Mouse (Mus musculus) MEL (cell line): Measurements from ENCODE around the gene Gtpbp6.
"Not testable (repeated sequence)": the region's sequence is repeated elsewhere in the genome, so short reads cannot be mapped to it uniquely, and the experiment has no call there.

Experiments
- CTCF ChIP-seq, 3 experiments: IDR thresholded peaks in 2 of 3; conservative IDR thresholded peaks in 1 of 3; 2 replicates each; pipeline ENCODE4 v1.5.1; 2011 to 2012; ENCODE audit warnings: low read length in 3 of 3, low read depth in 2 of 3, mild to moderate bottlenecking in 2 of 3, improper control_type of control experiment in 1 of 3, inconsistent platforms in 1 of 3, mixed read lengths in 1 of 3, moderate library complexity in 1 of 3; ENCODE audit not compliant: control insufficient read depth in 1 of 3, insufficient read depth in 1 of 3, poor library complexity in 1 of 3, severe bottlenecking in 1 of 3
- NELFE ChIP-seq: IDR thresholded peaks from 2 replicates; pipeline ENCODE4 v1.6.1; 2011; ENCODE audit warnings: low read depth, low read length, improper control_type of control experiment
- ZC3H11A ChIP-seq: IDR thresholded peaks from 2 replicates; pipeline ENCODE4 v1.6.1; 2012; ENCODE audit warnings: low read depth, mild to moderate bottlenecking, inconsistent platforms, low read length, improper control_type of control experiment

GRCm38 (mm10) chr5:110072413-110072812 is 35.6 kb downstream of the Gtpbp6 start, which contains the start of gene Gm17655:
- TF ChIP-seq CTCF (IDR thresholded peaks at IDR 0.05 in 2 of 3, conservative IDR thresholded peaks at IDR 0.05 in 1 of 3; ENCODE audit: control insufficient read depth in 1 of 3, insufficient read depth in 1 of 3, low read depth in 2 of 3, low read length in 3 of 3, poor library complexity in 1 of 3, severe bottlenecking in 1 of 3); NELFE; ZC3H11A: not testable (repeated sequence)
